Mouse (Mus musculus) gastrocnemius, postnatal 10 days (tissue): ENCODE results near the gene Fgfr2. TPM values are rescaled to one million over a fixed set of nuclear protein-coding genes. Genes with fewer than 3 reads are reported as not detected.
"Not testable (repeated sequence)": the region's sequence is repeated elsewhere in the genome, so short reads cannot be mapped to it uniquely, and the experiment has no call there.

Source experiments
- DNase-seq: peaks from one replicate; pipeline ENCODE4 v3.0.0; 2021; ENCODE audit warnings: mixed read lengths
- total RNA-seq, 2 experiments: library from RNA; stranded (reverse); gene quantifications; 2 replicates each; pipeline ENCODE4 v1.2.3; 2021

The Fgfr2 gene
- total RNA-seq, 2 experiments from 2014 or later, result 3.0 to 6.1 TPM

- no peak for DNase-seq
Measured at GRCm38 (mm10) chr7:132443769-132444168, 679.4 kb downstream of the Fgfr2 start.

GRCm38 (mm10) chr7:132443134-132443533, 680.0 kb downstream of the Fgfr2 start:
- DNase-seq, result no peak

GRCm38 (mm10) chr7:132442133-132442763, 680.9 kb downstream of the Fgfr2 start:
- not testable (repeated sequence) for DNase-seq

GRCm38 (mm10) chr7:132439916-132440315, 683.2 kb downstream of the Fgfr2 start:
- DNase-seq, result no peak

- DNase-seq, result no peak
Measured at GRCm38 (mm10) chr7:132438060-132438459, 685.1 kb downstream of the Fgfr2 start.

- no peak for DNase-seq
Measured at GRCm38 (mm10) chr7:132437431-132437830, 685.7 kb downstream of the Fgfr2 start.

- DNase-seq, result no peak
Measured at GRCm38 (mm10) chr7:132435486-132436055, 687.6 kb downstream of the Fgfr2 start.

- DNase-seq, result no peak
Measured at GRCm38 (mm10) chr7:132429324-132429723, 693.8 kb downstream of the Fgfr2 start.

GRCm38 (mm10) chr7:132428308-132428707, 694.8 kb downstream of the Fgfr2 start:
- no peak for DNase-seq

- no peak for DNase-seq
Measured at GRCm38 (mm10) chr7:132426069-132426468, 697.1 kb downstream of the Fgfr2 start.

- DNase-seq, result no peak
Measured at GRCm38 (mm10) chr7:132425364-132425999, 697.7 kb downstream of the Fgfr2 start.

GRCm38 (mm10) chr7:132423570-132423969, 699.6 kb downstream of the Fgfr2 start:
- no peak for DNase-seq

GRCm38 (mm10) chr7:132419378-132420255, 703.5 kb downstream of the Fgfr2 start:
- no peak for DNase-seq

- no peak for DNase-seq
Measured at GRCm38 (mm10) chr7:132416866-132417265, 706.3 kb downstream of the Fgfr2 start.

GRCm38 (mm10) chr7:132415866-132416265, 707.3 kb downstream of the Fgfr2 start:
- DNase-seq, result no peak

- no peak for DNase-seq
Measured at GRCm38 (mm10) chr7:132412520-132412919, 710.6 kb downstream of the Fgfr2 start.

GRCm38 (mm10) chr7:132411708-132412107, 711.4 kb downstream of the Fgfr2 start:
- no peak for DNase-seq

GRCm38 (mm10) chr7:132410958-132411357, 712.2 kb downstream of the Fgfr2 start:
- no peak for DNase-seq

GRCm38 (mm10) chr7:132409890-132410289, 713.3 kb downstream of the Fgfr2 start:
- DNase-seq, result no peak

- DNase-seq, result no peak
Measured at GRCm38 (mm10) chr7:132402377-132403084, 720.6 kb downstream of the Fgfr2 start.

GRCm38 (mm10) chr7:132398487-132398886, 724.7 kb downstream of the Fgfr2 start:
- no peak for DNase-seq
